In the genomic region with DNA sequence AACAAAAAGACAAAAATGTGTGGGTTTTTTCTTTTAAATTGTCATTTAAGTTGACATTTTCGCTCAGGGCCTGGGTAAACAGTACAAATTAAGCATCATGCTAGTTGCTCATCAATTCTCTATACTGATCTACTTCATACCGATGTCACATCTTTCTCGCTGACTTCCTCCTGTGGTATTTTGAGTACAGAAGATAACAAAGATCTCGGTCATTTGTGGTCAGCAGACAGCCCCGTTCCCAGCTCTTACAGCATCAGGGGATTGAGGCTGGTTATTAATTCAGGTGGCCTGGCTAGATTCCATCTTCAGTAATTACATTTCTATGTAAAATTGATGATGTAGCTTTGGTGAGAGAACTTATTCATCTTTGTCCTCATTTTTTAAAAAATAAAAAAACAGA, we compare ENCODE assay signal across 10 mouse cellular contexts.
"Had no signal": no experiment of that assay in that cellular context is flagged by ENCODE, and none has a peak within 500 bp of the region (broad histone marks: within the 10 kb centered on the region; RNA-seq: fewer than 3 reads in every experiment).

No protein-coding gene starts in this region.

- ATAC-seq: midbrain, embryonic 13.5 days; midbrain, embryonic 15.5 days had no signal

- DNase-seq: lung, adult 18-20 months; lung, embryonic 14.5 days; lung, postnatal 10 days; lung, postnatal 4 days; right cerebral cortex, postnatal 14 days; thymus, adult 2 months; thymus, postnatal 25 days; thymus, postnatal 4 days had no signal
